Mouse (Mus musculus) ES-Bruce4 (cell line): ENCODE measurements around the gene Gm20449. TPM values are rescaled to one million over a fixed set of nuclear protein-coding genes. Genes with fewer than 3 reads are reported as not detected.
"Not testable (repeated sequence)": the region's sequence is repeated elsewhere in the genome, so short reads cannot be mapped to it uniquely, and the experiment has no call there.

ENCODE experiments used
- H3K27ac ChIP-seq: 2 replicates; pipeline ENCODE4 v1.5.1; 2012; ENCODE audit warnings: low read length, inconsistent platforms; ENCODE audit not compliant: insufficient read depth
- H3K27me3 ChIP-seq: 2 replicates; pipeline ENCODE4 v1.6.1; 2012; ENCODE audit warnings: mild to moderate bottlenecking, low read length, inconsistent platforms; ENCODE audit not compliant: control insufficient read depth, poor library complexity, insufficient read depth, severe bottlenecking
- H3K36me3 ChIP-seq: 2 replicates; pipeline ENCODE4 v1.6.1; 2012; ENCODE audit warnings: inconsistent platforms, mild to moderate bottlenecking, low read length, moderate library complexity; ENCODE audit not compliant: control insufficient read depth, poor library complexity, insufficient read depth, severe bottlenecking
- H3K4me1 ChIP-seq: one replicate; pipeline ENCODE4 v1.8.1; 2011; ENCODE audit warnings: low read length; ENCODE audit not compliant: control insufficient read depth, insufficient read depth
- H3K4me3 ChIP-seq: 2 replicates; pipeline ENCODE4 v1.5.1; 2011; ENCODE audit warnings: low read depth, mild to moderate bottlenecking, low read length
- H3K9ac ChIP-seq: 2 replicates; pipeline ENCODE4 v1.6.1; 2012; ENCODE audit warnings: low read depth, mild to moderate bottlenecking, inconsistent platforms; ENCODE audit not compliant: poor library complexity, severe bottlenecking
- H3K9me3 ChIP-seq: replicated peaks from 2 replicates; pipeline ENCODE4 v1.6.1; 2012; ENCODE audit warnings: mild to moderate bottlenecking, low read length, inconsistent platforms; ENCODE audit not compliant: control insufficient read depth, poor library complexity, insufficient read depth, severe bottlenecking
- CTCF ChIP-seq: IDR thresholded peaks from one replicate; pipeline ENCODE4 v1.8.1; 2011; ENCODE audit warnings: low read depth, low read length
- EP300 ChIP-seq: IDR thresholded peaks from 2 replicates; pipeline ENCODE4 v1.6.1; 2011; ENCODE audit warnings: low read depth, low read length; ENCODE audit not compliant: insufficient read depth
- POLR2A ChIP-seq: IDR thresholded peaks from one replicate; pipeline ENCODE4 v1.8.1; 2011; ENCODE audit warnings: low read length; ENCODE audit not compliant: insufficient read depth
- polyA plus RNA-seq: library from polyadenylated mRNA; stranded (reverse); fragments of >200 nt; gene quantifications from 2 replicates; pipeline ENCODE4 v1.2.4, GENCODE M21; 2011; ENCODE audit warnings: low read depth; ENCODE audit not compliant: missing spikeins, insufficient read depth, insufficient read length

Gene Gm20449
- polyA plus RNA-seq, 1 experiment: 0.19 TPM

GRCm38 (mm10) chr7:41497871-41498270, 1.3 kb downstream of the Gm20449 start:
- Histone ChIP-seq H3K4me1 (peaks cover 2% of the 10 kb centered on the region), H3K27me3 (no peaks in the 10 kb centered on the region), H3K36me3 (no peaks in the 10 kb centered on the region), H3K4me3 (no peak overlapping the region), H3K27ac (no peak overlapping the region), H3K9me3 (no peaks in the 10 kb centered on the region), H3K9ac (no peak overlapping the region)
- TF ChIP-seq POLR2A: no peak
- TF ChIP-seq EP300: no peak
- no peak for TF ChIP-seq CTCF

GRCm38 (mm10) chr7:41451864-41452263, 47.4 kb downstream of the Gm20449 start:
- peak overlapping the region; percentile 44 for H3K4me3 ChIP-seq
- no peak overlapping the region for H3K9ac ChIP-seq
- no peaks in the 10 kb centered on the region for H3K9me3 ChIP-seq
- TF ChIP-seq CTCF: no peak
- 0 out of 2 replicates have a peak, but pooled peaks have one; percentile 13 for TF ChIP-seq EP300
- no peak for TF ChIP-seq POLR2A
- H3K27ac ChIP-seq: no peak overlapping the region
- no peaks in the 10 kb centered on the region for H3K4me1 ChIP-seq
- H3K27me3 ChIP-seq: no peaks in the 10 kb centered on the region
- H3K36me3 ChIP-seq: no peaks in the 10 kb centered on the region

- H3K9me3 ChIP-seq, H3K4me1 ChIP-seq, H3K9ac ChIP-seq, H3K27me3 ChIP-seq, H3K36me3 ChIP-seq, H3K4me3 ChIP-seq, H3K27ac ChIP-seq: not testable (repeated sequence)
Measured at GRCm38 (mm10) chr7:41448596-41448995, 50.6 kb downstream of the Gm20449 start, which contains the start of gene Vmn2r57. Vmn2r57 (minus strand) TSS chr7:41448696.

- no peaks in the 10 kb centered on the region for H3K27me3 ChIP-seq
- H3K36me3 ChIP-seq: no peaks in the 10 kb centered on the region
- H3K9ac ChIP-seq: peak overlapping the region; percentile 65
- H3K4me1 ChIP-seq: no peaks in the 10 kb centered on the region
- H3K27ac ChIP-seq: no peak overlapping the region
- no peaks in the 10 kb centered on the region for H3K9me3 ChIP-seq
- TF ChIP-seq POLR2A (no peak), CTCF (no peak)
- no peak overlapping the region; the same call in 1 of the 2 replicates for H3K4me3 ChIP-seq
Measured at GRCm38 (mm10) chr7:41394130-41394529, 105.1 kb downstream of the Gm20449 start.

- Histone ChIP-seq H3K9ac (peak within 1 kb of the TSS; percentile 65), H3K4me1 (no peaks in the 10 kb centered on the region), H3K4me3 (peak within 1 kb of the TSS; percentile 99), H3K27me3 (no peaks in the 10 kb centered on the region), H3K36me3 (no peaks in the 10 kb centered on the region), H3K27ac (peak within 1 kb of the TSS; percentile 88), H3K9me3 (no peaks in the 10 kb centered on the region)
- TF ChIP-seq POLR2A (peak; percentile 60), EP300 (no peak)
Measured at GRCm38 (mm10) chr7:41393048-41393971, 105.9 kb downstream of the Gm20449 start, which contains the start of gene AI987944. AI987944 (minus strand) TSS chr7:41393379.

Other genes starting within 250 kb of the Gm20449 start
- 13.9 TPM in 2 replicates for gene AI987944, start 106.0 kb downstream of the Gm20449 start, polyA plus RNA-seq
- gene Vmn2r57, start 50.7 kb downstream of the Gm20449 start, polyA plus RNA-seq: 0.22 and 0.33 TPM in 2 replicates
- gene AW146154, start 473 bp upstream of the Gm20449 start, polyA plus RNA-seq: 11.6 and 13.1 TPM in 2 replicates
- gene Gm6871, start 74.2 kb upstream of the Gm20449 start, polyA plus RNA-seq: 22.2 and 34.6 TPM in 2 replicates
- 50.4 and 62.1 TPM in 2 replicates for gene 2610021A01Rik, start 99.8 kb upstream of the Gm20449 start, polyA plus RNA-seq
- 20.3 and 21.3 TPM in 2 replicates for gene Zfp788, start 133.8 kb upstream of the Gm20449 start, polyA plus RNA-seq